Mouse (Mus musculus) liver, embryonic 14.5 days (tissue): ENCODE data around the gene Bbc3.

Experiments used
- CTCF ChIP-seq: IDR thresholded peaks from 2 replicates; pipeline ENCODE4 v1.5.1; 2016; ENCODE audit warnings: antibody characterized with exemption, low read depth, control low read depth
- EP300 ChIP-seq: IDR thresholded peaks from 2 replicates; pipeline ENCODE4 v1.6.1; 2016; ENCODE audit warnings: antibody characterized with exemption, low read depth

GRCm38 (mm10) chr7:16345297-16345696 is 37.1 kb downstream of the Bbc3 start:
- TF ChIP-seq CTCF (no peak), EP300 (no peak)
